Comparison of ENCODE assay signal across 16 mouse cellular contexts in genomic region chr2:105800694-105801093, GRCm38 (mm10).
A peak's percentile ranks its signal among the peaks of the same experiment; 100 is the strongest.
DNase-seq lines count a peak whose midpoint lies in the region; ATAC-seq and TF ChIP-seq lines count a peak whose summit lies in the region.
"Had no signal": no experiment of that assay in that cellular context is flagged by ENCODE, and none has a peak within 500 bp of the region (broad histone marks: within the 10 kb centered on the region; RNA-seq: fewer than 3 reads in every experiment).

No protein-coding gene starts in this region.

- peak; percentile 47; the same call in 1 of the 2 replicates for ATAC-seq in hindbrain, embryonic 16.5 days
- no peak for ATAC-seq in hindbrain, embryonic 11.5 days (ENCODE audit: low FRiP score)

- no peak overlapping the region for H3K4me2 ChIP-seq in hindbrain, embryonic 16.5 days (ENCODE audit: low read length)
- no peak overlapping the region for H3K4me2 ChIP-seq in hindbrain, embryonic 11.5 days (replicated peaks; ENCODE audit: low read depth, low read length)
- H3K4me2 ChIP-seq: embryonic facial prominence, embryonic 13.5 days; heart, embryonic 15.5 days had no signal

- no peak for TF ChIP-seq CTCF in layer of hippocampus, adult 2 months (conservative IDR thresholded peaks at IDR 0.05)

- no peaks in the 10 kb centered on the region for H3K27me3 ChIP-seq in hindbrain, embryonic 16.5 days (replicated peaks; ENCODE audit: control insufficient read depth, insufficient read depth, low read length)
- H3K27me3 ChIP-seq in hindbrain, embryonic 11.5 days (ENCODE audit: control insufficient read depth, insufficient read depth, low read length), result no peaks in the 10 kb centered on the region
- H3K27me3 ChIP-seq: embryonic facial prominence, embryonic 13.5 days; heart, embryonic 15.5 days; megakaryocyte, embryonic 14.5 days had no signal

- H3K4me1 ChIP-seq in hindbrain, embryonic 16.5 days (ENCODE audit: control insufficient read depth, insufficient read depth, low read depth, low read length), result no peaks in the 10 kb centered on the region
- H3K4me1 ChIP-seq in hindbrain, embryonic 11.5 days (replicated peaks; ENCODE audit: control insufficient read depth, insufficient read depth, low read length), result no peaks in the 10 kb centered on the region; the same call in 1 of the 2 replicates
- H3K4me1 ChIP-seq: embryonic facial prominence, embryonic 13.5 days; heart, embryonic 15.5 days; limb, embryonic 10.5 days; megakaryocyte, embryonic 14.5 days had no signal

- no peaks in the 10 kb centered on the region for H3K9me3 ChIP-seq in hindbrain, embryonic 16.5 days (ENCODE audit: control insufficient read depth, low read length)
- H3K9me3 ChIP-seq in hindbrain, embryonic 11.5 days (ENCODE audit: control insufficient read depth, low read length), result no peaks in the 10 kb centered on the region
- H3K9me3 ChIP-seq: embryonic facial prominence, embryonic 13.5 days; heart, embryonic 15.5 days; limb, embryonic 10.5 days; megakaryocyte, embryonic 14.5 days had no signal

- no peaks in the 10 kb centered on the region for H3K36me3 ChIP-seq in hindbrain, embryonic 16.5 days (ENCODE audit: control insufficient read depth, insufficient read depth, low read length)
- no peaks in the 10 kb centered on the region for H3K36me3 ChIP-seq in hindbrain, embryonic 11.5 days (ENCODE audit: control insufficient read depth, insufficient read depth, low read length)
- H3K36me3 ChIP-seq: embryonic facial prominence, embryonic 13.5 days; heart, embryonic 15.5 days; limb, embryonic 10.5 days had no signal

- 37% methylated on average over 1 of the region's 1 CpGs for WGBS in hindbrain, embryonic 16.5 days
- WGBS in hindbrain, embryonic 11.5 days, result 49% methylated on average over 1 of the region's 1 CpGs

- DNase-seq in hindbrain, embryonic 11.5 days (ENCODE audit: low spot score), result no peak
- peak; percentile 86 for DNase-seq in brain, adult 2 months (ENCODE audit: low read depth, low spot score)
- peak; percentile 84 for DNase-seq in cerebellum, adult 9-10 months
- peak in 1 of 2 experiments; percentile 14 for DNase-seq in layer of hippocampus, adult 2 months (ENCODE audit: low spot score in 2 of 2)
- no peak for DNase-seq in thymus, postnatal 14 days
- no peak for DNase-seq in thymus, adult 18-20 months
- no peak for DNase-seq in c-Kit-positive CD71-positive TER-119-positive erythroid progenitor cells, embryonic 14.5 days (ENCODE audit: low spot score)
- DNase-seq: adrenal gland, adult 2 months; gastrocnemius, postnatal 25 days; lung, adult 18-20 months; thymus, adult 2 months had no signal

- no peak overlapping the region for H3K9ac ChIP-seq in hindbrain, embryonic 16.5 days (ENCODE audit: low read depth, low read length)
- no peak overlapping the region for H3K9ac ChIP-seq in hindbrain, embryonic 11.5 days (ENCODE audit: low read depth, low read length)
- H3K9ac ChIP-seq: embryonic facial prominence, embryonic 13.5 days; heart, embryonic 15.5 days had no signal

- H3K27ac ChIP-seq in hindbrain, embryonic 16.5 days (ENCODE audit: low read depth, low read length), result no peak overlapping the region
- no peak overlapping the region for H3K27ac ChIP-seq in hindbrain, embryonic 11.5 days (ENCODE audit: low read depth, low read length)
- peak overlapping the region; percentile 67 for H3K27ac ChIP-seq in layer of hippocampus, adult 2 months
- H3K27ac ChIP-seq: embryonic facial prominence, embryonic 13.5 days; heart, embryonic 15.5 days; limb, embryonic 10.5 days had no signal

- no peak overlapping the region for H3K4me3 ChIP-seq in hindbrain, embryonic 16.5 days (ENCODE audit: low read length)
- no peak overlapping the region for H3K4me3 ChIP-seq in hindbrain, embryonic 11.5 days (ENCODE audit: low read depth, low read length)
- no peak overlapping the region for H3K4me3 ChIP-seq in layer of hippocampus, adult 2 months
- H3K4me3 ChIP-seq: embryonic facial prominence, embryonic 13.5 days; heart, embryonic 15.5 days; limb, embryonic 10.5 days; megakaryocyte, embryonic 14.5 days had no signal

Comparison
In these comparisons a context has a peak if more than half of its experiments do, and no peak if none do; other contexts are left out.
1. DNase-seq: peak in brain, adult 2 months (single experiment) and cerebellum, adult 9-10 months (single experiment); none in hindbrain, embryonic 11.5 days (single experiment), thymus, postnatal 14 days (single experiment), thymus, adult 18-20 months (0 of 2) and c-Kit-positive CD71-positive TER-119-positive erythroid progenitor cells, embryonic 14.5 days (single experiment).